Mouse (Mus musculus) embryonic fibroblast, embryonic 13.5 days (primary cell): Measurements from ENCODE around the gene Gm20388. TPM values are rescaled to one million over a fixed set of nuclear protein-coding genes. Genes with fewer than 3 reads are reported as not detected.

Experiments
- H3K27ac ChIP-seq: 2 replicates; pipeline ENCODE4 v1.5.1; 2012; ENCODE audit warnings: low read length, control low read depth, inconsistent platforms; ENCODE audit not compliant: insufficient read depth
- H3K4me1 ChIP-seq: 2 replicates; pipeline ENCODE4 v1.6.1; 2011; ENCODE audit warnings: low read length; ENCODE audit not compliant: control insufficient read depth, insufficient read depth
- H3K4me3 ChIP-seq: 2 replicates; pipeline ENCODE4 v1.5.1; 2011; ENCODE audit warnings: mild to moderate bottlenecking, control low read depth, low read length; ENCODE audit not compliant: insufficient read depth
- CTCF ChIP-seq: IDR thresholded peaks from 2 replicates; pipeline ENCODE4 v1.5.1; 2011; ENCODE audit warnings: mild to moderate bottlenecking, control low read depth, low read length, moderate library complexity, borderline replicate concordance; ENCODE audit not compliant: insufficient read depth
- POLR2A ChIP-seq: IDR thresholded peaks from 2 replicates; pipeline ENCODE4 v1.6.1; 2011; ENCODE audit warnings: low read depth, mild to moderate bottlenecking, control low read depth, low read length, moderate library complexity
- polyA plus RNA-seq: library from polyadenylated mRNA; stranded (reverse); fragments of >200 nt; gene quantifications from 2 replicates; pipeline ENCODE4 v1.2.4, GENCODE M21; 2011; ENCODE audit warnings: low read depth; ENCODE audit not compliant: missing spikeins, insufficient read length

Gm20388 gene
- polyA plus RNA-seq, 1 experiment: 82.8 TPM

DNA sequence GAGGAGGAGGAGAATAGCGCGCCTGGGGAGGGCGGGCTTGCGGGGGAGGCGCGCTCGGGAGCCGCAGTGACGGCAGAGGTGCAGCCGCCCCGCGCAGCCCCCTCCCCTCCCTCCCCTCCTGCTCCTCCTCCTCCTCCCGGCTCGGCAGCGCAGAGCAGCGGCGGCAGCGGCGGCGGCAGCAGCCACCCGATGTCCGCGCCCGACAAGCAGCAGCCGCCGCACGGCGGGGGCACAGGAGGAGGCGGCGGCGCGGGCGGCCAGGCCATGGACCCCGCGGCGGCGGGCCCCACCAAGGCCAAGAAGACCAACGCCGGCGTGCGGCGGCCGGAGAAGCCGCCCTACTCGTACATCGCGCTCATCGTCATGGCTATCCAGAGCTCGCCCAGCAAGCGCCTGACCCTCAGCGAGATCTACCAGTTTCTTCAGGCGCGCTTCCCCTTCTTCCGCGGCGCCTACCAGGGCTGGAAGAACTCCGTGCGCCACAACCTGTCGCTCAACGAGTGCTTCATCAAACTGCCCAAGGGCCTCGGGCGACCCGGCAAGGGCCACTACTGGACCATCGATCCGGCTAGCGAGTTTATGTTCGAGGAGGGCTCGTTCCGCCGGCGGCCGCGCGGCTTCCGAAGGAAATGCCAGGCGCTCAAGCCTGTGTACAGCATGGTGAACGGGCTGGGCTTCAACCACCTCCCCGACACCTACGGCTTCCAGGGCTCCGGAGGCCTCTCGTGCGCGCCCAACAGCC, 1173.7 kb downstream of the Gm20388 start, which contains the start of gene Foxf1:
Foxf1 (plus strand) TSS at position 177 of the 742 bp plus-strand sequence.
- H3K4me1 ChIP-seq: no peaks in the 10 kb centered on the region
- TF ChIP-seq CTCF: no peak
- TF ChIP-seq POLR2A: peak; percentile 41; the same call in 1 of the 2 replicates
- no peak within 1 kb of the TSS; the same call in 1 of the 2 replicates for H3K27ac ChIP-seq
- H3K4me3 ChIP-seq: peak within 1 kb of the TSS; percentile 79

DNA sequence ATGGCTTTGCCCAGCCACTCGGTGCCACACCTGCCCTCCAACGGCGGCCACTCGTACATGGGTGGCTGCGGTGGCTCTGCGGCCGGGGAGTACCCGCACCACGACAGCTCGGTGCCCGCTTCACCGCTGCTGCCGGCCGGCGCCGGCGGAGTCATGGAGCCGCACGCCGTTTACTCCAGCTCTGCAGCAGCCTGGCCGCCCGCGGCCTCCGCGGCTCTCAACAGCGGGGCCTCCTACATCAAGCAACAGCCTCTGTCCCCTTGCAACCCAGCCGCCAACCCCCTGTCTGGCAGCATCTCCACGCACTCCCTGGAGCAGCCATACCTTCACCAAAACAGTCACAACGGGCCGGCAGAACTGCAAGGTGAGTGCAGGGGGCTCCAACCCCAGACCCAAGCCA, 1174.4 kb downstream of the Gm20388 start:
- H3K4me3 ChIP-seq: peak overlapping the region; percentile 44
- no peaks in the 10 kb centered on the region for H3K4me1 ChIP-seq
- TF ChIP-seq CTCF (no peak), POLR2A (no peak)
- no peak overlapping the region for H3K27ac ChIP-seq

DNA sequence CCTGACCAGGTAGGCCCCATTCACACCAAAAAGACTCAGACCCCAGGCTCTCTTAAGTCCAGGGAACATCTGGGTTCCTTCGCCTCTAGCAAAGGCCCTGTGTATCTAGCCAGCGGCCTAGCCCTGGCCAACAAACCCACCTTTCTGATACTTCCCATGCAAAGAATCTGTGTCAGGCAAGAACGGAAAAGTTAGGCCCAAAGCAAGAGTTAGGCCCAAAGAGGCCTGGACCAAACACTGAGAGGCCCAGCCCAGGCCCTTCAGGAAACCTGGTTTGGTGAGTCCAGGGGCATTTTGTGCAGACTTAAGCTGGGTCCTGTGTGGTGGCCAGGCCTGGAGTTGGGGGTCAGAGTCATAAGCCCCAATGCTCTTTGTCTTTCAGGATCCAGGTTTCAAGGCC, 1174.9 kb downstream of the Gm20388 start:
- H3K27ac ChIP-seq: no peak overlapping the region
- H3K4me1 ChIP-seq: no peaks in the 10 kb centered on the region
- TF ChIP-seq POLR2A (no peak), CTCF (no peak)
- peak overlapping the region; percentile 44 for H3K4me3 ChIP-seq

DNA sequence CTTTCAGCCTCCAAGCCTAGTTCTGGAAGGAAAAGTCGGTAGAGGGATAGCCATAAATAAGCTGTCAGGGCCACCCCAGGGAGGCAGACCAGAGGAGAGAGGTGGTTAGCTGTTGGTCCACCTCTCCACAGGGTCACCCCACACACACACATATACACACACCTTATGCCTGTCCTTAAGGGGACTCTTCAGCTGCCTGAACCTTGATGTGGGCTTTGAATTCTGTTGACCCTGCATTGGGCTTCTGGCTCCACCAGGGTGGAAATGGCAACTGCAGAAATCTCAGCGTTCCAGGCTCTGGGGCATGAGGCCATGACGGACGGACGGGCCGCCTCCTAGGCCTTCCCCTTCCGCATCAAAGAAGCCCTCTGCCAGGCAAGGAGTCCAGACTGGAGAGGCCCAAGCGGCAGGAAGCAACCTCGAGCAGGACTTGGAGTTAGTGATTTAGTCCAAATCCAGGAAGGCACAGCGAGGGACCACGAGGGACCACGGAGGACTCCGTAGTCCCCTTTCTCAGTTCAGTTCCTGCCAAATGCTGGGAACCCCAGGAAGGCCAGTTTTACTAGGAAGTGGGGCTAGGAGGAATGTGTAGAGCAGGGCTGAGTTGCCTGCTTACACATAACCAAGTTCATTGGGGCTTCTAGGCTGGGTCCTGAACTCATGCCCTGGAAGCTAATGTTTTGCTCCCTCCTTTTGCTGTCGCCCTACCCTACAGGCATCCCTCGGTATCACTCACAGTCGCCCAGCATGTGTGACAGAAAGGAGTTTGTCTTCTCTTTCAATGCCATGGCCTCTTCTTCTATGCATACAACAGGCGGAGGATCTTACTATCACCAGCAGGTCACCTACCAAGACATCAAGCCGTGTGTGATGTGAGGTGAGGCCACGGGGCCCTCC, 1175.6 kb downstream of the Gm20388 start:
- H3K4me1 ChIP-seq: no peaks in the 10 kb centered on the region
- TF ChIP-seq CTCF (no peak), POLR2A (no peak)

DNA sequence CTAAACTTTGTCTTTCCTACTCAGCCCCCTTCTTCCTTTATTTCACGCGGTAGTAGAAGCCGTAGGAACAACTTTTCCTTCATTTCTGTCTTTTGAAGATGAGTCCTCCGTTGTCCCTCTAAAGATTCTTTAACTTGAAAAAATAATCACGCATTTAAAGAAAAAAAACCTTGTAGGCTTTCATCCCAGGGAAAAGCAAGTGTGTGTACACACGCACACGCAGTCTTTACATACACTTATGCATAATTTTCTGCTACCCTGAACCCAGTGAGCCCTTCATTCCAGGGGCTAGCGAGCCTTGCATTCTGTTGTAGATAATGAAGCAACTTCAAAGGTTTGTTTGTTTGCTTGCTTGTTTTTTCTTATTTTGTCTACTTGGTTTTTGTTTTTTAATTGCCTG, 1177.6 kb downstream of the Gm20388 start:
- Histone ChIP-seq H3K4me3 (no peak overlapping the region), H3K4me1 (no peaks in the 10 kb centered on the region), H3K27ac (no peak overlapping the region)
- TF ChIP-seq CTCF (no peak), POLR2A (no peak)

More for the DNA sequence above, 1175.6 kb downstream of the Gm20388 start:
- Histone ChIP-seq H3K4me3 (peak overlapping the region; percentile 10), H3K27ac (no peak overlapping the region)

DNA sequence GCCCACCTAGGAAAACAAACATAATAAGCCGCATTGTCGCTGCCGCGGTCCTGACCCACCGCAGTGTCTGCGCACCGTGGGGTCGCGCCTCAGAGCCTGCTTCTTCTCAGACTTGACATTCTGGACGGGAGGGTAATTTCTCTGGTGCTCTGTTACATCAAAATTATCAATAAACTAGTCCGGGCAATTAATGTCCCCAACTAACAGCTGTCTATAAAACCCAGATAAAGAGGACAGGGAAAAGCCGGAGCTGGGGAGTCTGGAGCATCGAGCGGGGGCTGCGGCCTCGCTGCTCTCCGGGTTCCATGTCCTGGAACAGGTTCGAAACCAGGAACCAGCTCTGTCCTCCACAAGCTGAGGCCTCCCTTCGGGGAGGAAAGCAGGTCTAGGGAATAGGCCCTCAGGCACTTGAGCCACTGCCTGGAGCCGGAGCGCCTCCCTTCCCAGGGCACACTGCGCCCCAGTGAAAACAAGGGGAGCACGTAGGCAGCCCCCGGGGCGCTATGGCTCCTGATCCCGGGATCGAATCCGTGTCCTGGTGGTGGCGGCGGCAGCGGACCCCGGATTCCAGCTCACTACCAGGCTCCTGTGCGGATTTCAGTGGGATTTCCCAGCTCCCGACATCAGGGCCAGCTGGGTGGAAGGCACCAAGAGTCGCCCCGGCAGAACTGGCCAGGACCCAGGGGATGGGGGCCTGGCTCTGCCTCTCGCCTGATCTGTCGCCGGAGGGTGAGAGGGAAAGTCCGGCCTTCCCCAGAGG, 1178.4 kb downstream of the Gm20388 start:
- Histone ChIP-seq H3K27ac (no peak overlapping the region), H3K4me1 (no peaks in the 10 kb centered on the region), H3K4me3 (no peak overlapping the region)
- no peak for TF ChIP-seq CTCF

DNA sequence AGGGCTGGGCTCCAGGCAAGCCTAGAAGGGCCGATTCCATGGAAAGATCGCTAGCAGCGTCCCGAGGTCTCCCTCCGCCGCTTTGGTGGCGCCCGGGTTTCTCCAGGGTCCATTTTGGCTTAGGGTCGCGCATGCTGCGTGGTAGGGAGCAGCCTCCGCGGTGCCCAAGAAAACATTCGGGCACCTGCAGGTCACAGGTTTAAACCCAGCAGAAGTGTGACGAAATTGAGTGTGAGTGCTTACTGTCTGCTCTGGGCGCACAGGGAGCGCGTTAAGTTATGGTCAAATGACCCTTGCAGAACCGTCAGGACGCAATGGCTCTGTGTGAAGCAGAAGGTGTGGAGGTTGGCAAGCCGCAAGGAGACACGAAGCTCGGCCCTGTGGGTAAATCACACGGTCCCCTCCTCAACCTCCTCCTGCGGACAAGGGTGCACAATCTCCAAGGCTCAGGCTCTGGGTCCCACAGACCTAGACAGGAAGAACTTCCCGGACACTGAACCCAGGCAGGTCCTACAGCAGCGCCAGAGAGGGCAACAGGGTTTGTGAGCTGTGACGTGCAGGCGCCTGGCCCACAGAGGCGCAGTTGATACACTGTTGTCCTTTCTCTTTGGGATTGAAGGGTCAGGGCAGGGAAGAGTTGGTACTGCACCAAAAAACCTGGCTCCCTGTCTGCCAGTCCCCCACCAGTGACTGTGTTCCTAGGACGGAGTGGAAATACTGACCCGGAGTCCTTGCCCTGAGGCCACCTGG, 1179.2 kb downstream of the Gm20388 start:
- Histone ChIP-seq H3K27ac (no peak overlapping the region), H3K4me1 (no peaks in the 10 kb centered on the region), H3K4me3 (no peak overlapping the region)
- no peak for TF ChIP-seq POLR2A
- no peak for TF ChIP-seq CTCF

DNA sequence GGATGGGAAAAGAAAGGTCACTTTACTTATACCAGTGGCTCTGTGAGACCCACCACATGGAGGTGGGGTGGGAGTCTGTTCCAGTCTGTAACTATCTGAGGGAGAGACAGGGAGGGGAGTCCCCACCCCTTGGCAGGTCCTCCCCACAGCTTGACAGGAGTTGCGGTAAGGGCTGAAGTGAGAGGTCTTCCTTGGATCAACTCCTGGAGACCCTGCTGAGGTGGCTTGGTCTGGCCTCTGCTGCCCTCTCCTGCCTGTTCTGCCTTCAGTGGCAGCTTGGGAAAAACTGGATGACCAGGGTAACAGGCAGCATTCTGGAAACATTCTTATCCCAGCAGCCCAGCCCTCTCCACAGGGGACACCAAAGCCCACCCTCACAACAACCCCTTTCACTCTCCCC, 1180.1 kb downstream of the Gm20388 start:
- no peak overlapping the region for H3K27ac ChIP-seq
- H3K4me1 ChIP-seq: no peaks in the 10 kb centered on the region
- no peak overlapping the region for H3K4me3 ChIP-seq
- TF ChIP-seq CTCF: peak; percentile 64; the same call in 1 of the 2 replicates
- TF ChIP-seq POLR2A: no peak

DNA sequence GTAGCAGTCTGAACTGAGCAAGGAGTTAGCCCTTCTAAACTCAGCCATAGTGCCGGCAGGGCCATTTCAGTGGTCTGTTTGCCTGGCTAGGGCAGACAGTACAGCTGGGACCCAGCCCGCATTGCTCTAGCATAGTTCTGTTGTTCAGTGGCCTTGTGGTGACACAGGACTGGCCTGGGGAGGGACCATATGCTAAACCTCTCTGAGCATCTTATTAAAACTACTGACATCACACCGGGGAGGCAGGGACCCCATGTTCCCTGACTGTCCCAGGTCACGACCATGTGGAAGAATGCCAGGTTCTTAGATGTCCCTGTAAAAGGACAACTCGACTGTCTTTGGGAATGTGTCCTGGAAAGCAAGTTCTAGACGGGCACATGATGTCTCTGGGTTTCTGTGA, 1181.5 kb downstream of the Gm20388 start:
- TF ChIP-seq POLR2A: no peak; the same call in 1 of the 2 replicates
- TF ChIP-seq CTCF: no peak
- H3K4me1 ChIP-seq: no peaks in the 10 kb centered on the region
- H3K4me3 ChIP-seq: no peak overlapping the region
- H3K27ac ChIP-seq: no peak overlapping the region
